Mouse (Mus musculus) thymus, postnatal 4 days (tissue): ENCODE measurements around the gene Ankrd31.
A peak's percentile ranks its signal among the peaks of the same experiment; 100 is the strongest.
"Not testable (repeated sequence)": the region's sequence is repeated elsewhere in the genome, so short reads cannot be mapped to it uniquely, and the experiment has no call there.

ENCODE experiments used
- DNase-seq: peaks from one replicate; pipeline ENCODE4 v3.0.0; 2021

Gene Ankrd31

DNA sequence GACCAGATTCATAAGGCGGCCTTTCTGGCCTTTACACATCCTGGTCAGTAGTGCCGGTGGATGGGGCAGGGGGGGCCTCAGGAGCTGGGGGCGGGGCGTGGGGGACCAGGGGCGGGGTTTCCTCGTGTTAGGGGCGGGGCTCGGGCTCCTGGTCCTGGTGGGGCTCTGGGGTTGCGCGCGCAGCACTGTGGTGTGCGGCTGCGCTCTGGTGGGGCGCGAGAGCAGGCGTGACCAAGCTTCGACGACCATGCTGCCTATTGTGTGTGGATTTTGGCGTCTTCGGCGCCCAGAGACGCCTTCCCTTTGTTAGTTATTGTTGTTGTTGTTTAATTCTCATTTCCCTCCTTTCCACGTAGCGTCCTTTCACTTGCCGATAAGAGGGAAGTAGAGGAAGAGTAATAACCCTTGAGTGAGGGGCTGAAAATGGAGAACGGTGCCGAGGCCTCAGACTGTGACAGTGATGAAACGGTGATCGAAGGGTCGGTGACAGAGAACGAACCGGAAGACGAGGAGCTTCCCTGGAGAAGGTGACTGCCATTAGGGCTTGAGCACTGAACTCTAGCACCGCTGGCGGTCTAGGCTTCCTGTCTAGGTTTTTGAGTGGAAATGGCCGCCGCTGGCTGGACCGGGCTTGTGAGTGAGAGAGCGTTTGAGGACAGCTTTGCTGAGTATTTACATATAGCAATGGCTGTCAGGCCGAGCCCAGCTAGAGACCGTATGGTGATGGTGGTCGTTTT lies at the start of gene Ankrd31:
TSS of gene Ankrd31 (plus strand) at position 164 of the 737 bp plus-strand sequence.
- DNase-seq, result no peak

DNA sequence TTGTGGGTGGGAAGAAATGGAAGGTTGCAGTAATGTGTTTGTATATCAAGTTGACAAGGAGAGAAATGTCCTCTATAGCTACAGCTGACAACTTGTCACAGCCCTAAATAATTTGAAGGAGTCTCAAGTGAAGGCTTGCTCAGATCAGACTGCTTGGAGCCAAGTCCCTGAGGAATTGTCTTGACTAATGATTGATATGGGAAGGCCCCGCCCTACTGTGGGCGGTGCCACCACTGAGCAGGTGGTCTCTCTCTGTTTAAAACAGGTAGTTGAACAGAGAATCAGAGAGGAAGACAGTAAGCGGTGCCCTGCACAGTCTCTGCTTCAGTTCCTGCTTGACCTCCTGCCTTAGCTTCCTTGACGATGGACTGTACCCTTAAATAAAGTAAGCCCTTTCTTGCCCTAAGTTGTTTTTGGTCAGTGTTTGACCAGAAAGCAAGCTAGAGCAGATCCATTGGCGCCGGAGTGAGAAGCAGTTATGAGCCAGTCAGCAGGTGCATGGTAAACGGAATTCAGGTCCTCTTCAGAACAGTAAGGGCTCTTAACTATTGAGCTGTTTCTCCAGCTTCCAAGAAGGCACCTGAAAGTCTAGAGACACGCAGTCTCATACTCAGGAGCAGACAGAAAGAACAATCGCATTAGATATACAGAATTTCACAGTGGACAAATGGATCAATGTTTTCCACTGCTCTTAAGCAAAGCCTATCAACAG lies 45.3 kb upstream of the Ankrd31 start:
- no peak for DNase-seq

GRCm38 (mm10) chr13:96709269-96710233 lies 38.5 kb upstream of the Ankrd31 start:
- DNase-seq, result no peak

GRCm38 (mm10) chr13:96716311-96716710 lies 31.8 kb upstream of the Ankrd31 start:
- no peak for DNase-seq

- no peak for DNase-seq
Observed at GRCm38 (mm10) chr13:96717821-96718220, 30.3 kb upstream of the Ankrd31 start.

DNA sequence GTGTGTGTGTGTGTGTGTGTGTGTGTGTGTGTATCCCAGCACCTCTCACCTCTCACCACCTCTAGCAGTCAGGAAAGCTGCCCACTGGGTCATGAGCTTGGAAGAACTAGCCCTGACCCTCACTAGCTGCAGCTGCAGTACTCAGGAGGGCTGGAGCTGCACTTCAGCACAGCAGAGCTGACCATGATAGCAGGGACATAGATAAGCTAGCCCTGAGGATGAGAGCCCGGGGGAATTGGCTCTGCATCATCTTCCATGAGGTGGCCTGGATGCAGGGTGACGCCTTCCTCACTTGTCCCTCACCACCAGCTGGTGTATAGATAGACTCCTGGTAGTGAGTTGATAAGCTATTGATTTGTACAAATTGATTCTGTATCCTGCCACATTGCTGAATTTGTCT lies 28.1 kb upstream of the Ankrd31 start:
- DNase-seq, result no peak

- DNase-seq, result no peak
Observed at GRCm38 (mm10) chr13:96728289-96728688, 19.8 kb upstream of the Ankrd31 start.

DNA sequence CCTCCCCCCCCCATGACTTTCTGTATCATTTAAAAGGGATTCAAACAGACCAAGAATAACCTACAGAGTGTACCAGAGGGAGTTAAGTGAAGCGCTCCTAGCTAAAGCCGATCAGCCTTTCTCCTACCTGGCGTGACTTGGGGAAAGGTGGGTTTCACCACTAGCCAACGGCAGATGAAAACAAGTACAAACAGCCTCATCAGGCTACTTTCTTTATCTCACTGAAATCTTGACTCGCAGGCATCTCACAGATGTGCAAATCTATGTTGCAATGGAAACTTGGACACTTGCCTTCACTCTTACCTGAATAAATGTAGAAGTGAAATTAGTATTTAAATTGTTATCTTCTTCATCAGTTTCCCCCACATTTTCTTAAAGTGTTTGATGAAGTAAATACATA lies 18.9 kb upstream of the Ankrd31 start:
- no peak for DNase-seq

DNA sequence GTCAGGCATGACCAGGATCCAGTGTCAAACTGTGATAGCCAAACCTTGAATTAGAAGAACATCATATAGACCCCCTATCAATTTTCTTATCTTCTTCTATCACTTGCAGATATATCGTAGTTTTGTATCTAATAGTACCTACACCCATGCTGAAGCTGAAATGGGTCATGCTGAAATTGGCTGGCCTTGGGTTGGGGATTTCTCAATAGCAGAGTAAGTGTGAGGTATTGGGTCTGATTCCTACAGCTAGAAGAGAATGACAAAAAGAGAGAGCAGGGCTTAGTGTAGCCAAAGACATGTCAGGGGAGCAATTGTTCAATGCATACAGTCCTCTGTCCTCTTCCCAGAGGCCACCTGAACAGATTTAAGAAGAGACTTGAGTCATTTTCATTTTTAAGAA lies 18.0 kb upstream of the Ankrd31 start:
- DNase-seq, result no peak

GRCm38 (mm10) chr13:96735175-96735574 lies 12.9 kb upstream of the Ankrd31 start:
- no peak for DNase-seq

DNA sequence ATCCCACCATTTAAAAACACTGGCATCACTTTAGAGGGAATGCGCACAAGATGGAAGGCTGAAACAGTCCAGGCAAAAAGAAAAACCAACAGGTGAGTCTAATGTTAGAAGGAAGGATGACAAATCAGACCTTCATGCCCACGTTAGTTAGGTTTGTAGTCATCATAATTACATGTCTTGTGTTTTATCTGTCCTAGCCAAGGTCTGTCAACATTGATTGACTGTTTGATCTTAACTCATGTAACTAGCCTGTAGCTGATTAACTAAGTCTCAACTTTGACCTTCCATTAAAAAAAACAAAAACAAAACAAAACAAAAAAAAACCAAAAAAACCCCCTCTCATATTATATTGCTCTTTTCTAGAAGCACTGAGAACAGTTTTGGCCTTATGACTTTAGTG lies 7.9 kb upstream of the Ankrd31 start:
- DNase-seq, result no peak

GRCm38 (mm10) chr13:96742871-96743270 lies 5.2 kb upstream of the Ankrd31 start:
- DNase-seq, result no peak

DNA sequence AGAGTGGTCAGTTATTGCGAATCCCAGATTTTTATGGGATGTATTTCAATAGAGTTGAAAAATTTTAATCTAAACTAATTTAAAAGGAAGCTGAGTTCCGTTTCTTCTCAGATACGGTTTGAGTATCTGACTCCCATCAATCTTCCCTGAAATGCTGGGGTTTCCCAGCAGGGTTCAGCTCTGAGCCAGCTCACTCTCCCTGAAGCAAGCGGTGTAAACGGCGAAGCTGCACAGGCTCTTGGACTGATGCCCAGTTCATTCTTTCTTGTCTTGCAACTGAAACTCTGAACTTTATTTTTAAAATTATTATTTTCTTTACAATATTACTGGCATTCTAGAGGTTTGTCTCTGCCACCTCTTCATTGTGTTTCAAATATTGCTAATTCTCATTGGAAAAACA lies 2.0 kb upstream of the Ankrd31 start:
- DNase-seq, result no peak

DNA sequence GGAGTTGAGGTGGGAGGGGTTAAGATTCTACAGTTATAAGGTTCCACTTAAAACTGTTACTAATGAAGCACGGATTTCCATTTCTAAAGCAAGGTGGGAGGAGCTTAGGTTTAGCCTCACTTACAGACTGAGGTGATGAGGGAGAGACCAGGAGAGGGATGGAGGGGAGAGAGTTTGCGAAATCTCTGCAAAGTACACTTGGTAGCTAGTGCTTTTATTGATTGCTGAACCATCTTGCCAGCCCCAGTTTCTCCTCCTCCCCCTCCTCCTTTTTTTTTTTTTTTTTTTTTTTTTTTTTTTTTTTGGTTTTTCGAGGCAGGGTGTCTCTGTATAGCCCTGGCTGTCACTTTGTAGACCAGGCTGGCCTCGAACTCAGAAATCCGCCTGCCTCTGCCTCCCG lies 1.8 kb downstream of the Ankrd31 start:
- no peak for DNase-seq

- no peak for DNase-seq
Observed at GRCm38 (mm10) chr13:96760848-96761247, 12.8 kb downstream of the Ankrd31 start.

- DNase-seq, result not testable (repeated sequence)
Observed at GRCm38 (mm10) chr13:96786071-96786470, 38.0 kb downstream of the Ankrd31 start.

DNA sequence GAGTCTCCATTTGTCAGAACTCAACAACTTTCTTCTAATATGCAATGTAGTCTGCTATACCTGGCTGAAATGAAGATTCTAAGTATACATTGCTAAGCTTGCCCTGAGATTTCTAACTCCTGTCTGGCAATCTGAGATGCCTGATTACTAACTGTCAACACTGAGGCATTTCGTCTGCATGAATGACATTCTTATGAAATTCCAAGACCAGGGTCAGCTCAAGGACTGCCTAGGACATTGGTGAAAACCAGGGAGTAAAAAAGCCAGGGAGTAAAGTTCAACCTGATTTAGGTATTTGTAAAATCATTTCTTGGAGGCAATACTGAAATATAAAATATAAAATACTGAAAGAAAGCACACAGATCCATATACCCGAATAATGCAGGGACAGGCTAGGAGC lies 45.4 kb downstream of the Ankrd31 start:
- no peak for DNase-seq

DNA sequence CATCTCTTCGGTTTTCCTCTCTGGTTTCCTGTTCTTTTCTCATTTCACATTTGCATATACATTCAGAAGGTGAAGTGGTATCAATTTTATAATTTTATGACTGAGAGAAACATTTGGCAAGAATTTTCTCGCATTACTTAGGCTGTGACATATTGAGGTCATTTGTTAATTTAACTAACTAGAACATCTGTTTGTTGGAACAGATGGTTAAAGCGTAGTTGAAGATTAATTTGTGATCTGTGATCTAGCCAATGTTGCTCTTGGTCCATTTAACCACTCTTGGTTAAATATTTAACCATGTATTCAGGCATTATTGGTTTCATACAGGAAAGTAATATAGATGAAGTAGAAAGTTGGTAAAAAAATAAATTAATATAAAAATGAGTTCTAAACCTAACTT lies 47.2 kb downstream of the Ankrd31 start:
- no peak for DNase-seq

DNA sequence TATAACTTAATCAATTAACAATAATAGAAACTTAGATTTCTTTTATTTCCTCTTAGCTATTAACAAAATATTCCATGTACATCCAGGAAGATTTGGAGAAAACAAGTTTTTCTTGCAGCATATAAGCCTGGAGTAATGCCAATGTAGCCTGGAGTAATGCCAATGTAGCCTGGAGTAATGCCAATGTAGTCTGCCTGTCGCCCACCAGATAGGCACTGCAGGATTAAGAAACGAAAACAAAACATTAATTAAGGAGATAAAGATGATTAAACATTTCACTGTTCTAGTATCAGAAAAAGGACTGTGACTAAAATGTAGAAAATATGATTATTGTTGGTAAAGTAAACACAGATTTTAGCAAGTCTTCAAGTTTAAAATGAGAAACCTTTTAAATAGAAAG lies 49.4 kb downstream of the Ankrd31 start:
- DNase-seq, result no peak

DNA sequence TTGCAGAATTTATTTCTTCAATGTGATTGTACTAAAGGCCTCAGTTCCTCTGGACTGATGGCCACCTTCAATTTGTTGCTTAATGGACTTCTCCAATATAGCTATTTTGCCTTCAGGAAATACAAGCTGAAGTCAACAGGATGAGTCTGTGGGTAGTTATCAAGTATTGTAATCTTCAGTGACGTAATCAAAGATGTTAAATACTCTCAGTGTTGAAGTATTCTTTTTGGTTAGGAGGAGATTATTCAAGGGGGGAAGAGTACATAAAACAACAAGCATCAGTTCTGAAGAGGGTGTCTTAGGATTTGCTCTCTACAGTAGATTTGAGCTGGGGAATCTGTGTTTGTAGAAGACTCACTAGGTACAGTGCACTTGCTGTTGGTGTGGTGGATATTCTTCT lies 101.7 kb downstream of the Ankrd31 start:
- no peak for DNase-seq

DNA sequence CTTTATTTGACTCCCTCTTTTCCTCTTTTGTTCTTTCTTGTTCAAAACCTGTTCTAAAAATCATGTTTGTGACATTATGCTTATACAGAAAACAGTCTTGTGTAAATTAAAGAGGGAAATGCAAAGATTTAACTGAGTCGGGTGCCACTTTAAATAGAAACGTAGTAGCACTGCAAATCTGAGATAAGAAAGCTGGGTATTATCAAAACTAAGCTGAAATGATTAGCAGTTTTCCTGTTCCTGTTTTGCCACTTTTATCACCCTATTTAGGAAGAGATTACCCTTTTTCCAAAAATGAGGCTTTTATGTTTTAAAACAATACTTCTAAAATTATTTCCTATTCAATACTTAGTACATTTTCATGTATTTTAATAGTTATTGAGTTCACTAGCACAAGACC lies 104.1 kb downstream of the Ankrd31 start:
- DNase-seq, result no peak

DNA sequence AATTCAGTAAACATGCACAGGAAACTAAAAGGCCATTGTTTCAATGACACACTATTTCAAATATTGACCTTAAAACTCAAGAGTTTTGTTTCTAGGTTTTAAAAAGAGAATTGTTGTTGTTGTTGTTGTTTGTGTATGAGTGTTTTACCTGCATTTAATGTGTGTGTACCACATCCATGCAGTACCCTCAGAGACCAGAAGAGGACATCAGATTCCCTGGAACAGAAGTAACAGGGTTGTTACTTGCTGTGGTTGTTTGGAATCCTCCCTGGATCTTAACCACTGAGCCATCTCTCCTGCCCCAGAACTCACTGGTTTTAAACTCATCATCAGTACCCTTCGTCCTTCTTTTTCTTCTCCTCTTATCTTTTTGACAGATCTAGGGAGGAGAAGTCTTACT lies 105.2 kb downstream of the Ankrd31 start:
- DNase-seq, result no peak

DNA sequence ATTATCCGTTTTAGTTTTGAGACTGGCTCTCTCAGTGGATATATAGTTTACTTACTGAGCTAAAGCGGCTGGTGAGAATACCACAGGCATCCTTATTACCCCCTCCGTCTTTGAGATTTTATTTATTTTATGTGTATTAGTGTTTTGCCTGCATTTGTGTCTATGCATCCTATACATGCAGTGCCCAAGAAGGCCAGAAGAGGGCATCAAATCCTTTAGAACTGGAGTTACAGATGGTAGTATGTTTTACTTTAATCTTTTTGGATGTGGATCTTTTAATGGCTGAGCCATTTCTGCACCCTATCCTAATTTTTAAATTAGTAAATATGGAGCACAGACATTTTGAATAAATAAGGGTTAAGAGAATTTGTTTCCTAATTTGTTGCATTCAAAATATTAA lies 107.1 kb downstream of the Ankrd31 start:
- peak; percentile 82 for DNase-seq
